ENCODE assay signal across 8 mouse cellular contexts in genomic region chr3:90052351-90053241, GRCm38 (mm10). TPM values are rescaled to one million over a fixed set of nuclear protein-coding genes. Genes with fewer than 3 reads are reported as not detected.
A peak's percentile ranks its signal among the peaks of the same experiment; 100 is the strongest.
DNase-seq lines count a peak whose midpoint lies in the region; ATAC-seq lines count a peak whose summit lies in the region.

Gene Ubap2l (minus strand): TSS chr3:90052628.

- ATAC-seq in megakaryocyte progenitor cell, adult 5-6 weeks (replicated peaks; ENCODE audit: poor library complexity) = peak; percentile 91

- DNase-seq in adipocyte (ENCODE audit: low spot score) = peak; percentile 100
- peak; percentile 97 for DNase-seq in embryo, embryonic 10 days (ENCODE audit: low spot score)
- DNase-seq in gastrocnemius, postnatal 10 days = peak; percentile 91
- DNase-seq in induced T-regulatory cell, adult 2 months (ENCODE audit: low read depth) = peak; percentile 99
- peak; percentile 87 to 94 for DNase-seq in left cerebral cortex, adult 9 months (ENCODE audit: low spot score in 2 of 2)
- peak; percentile 96 for DNase-seq in right cerebral cortex, postnatal 14 days
- peak; percentile 81 to 92 for DNase-seq in urinary bladder, postnatal 36 days (ENCODE audit: low spot score in 2 of 2)

RNA-seq across cellular contexts. Expression of gene Ubap2l, which starts in this region (rescaled TPM):
- 100 to 1,000 TPM; 119 to 141 TPM for total RNA-seq in gastrocnemius, postnatal 10 days (2021)
- 187 and 189 TPM in 2 replicates for total RNA-seq in megakaryocyte progenitor cell, adult 5-6 weeks (2015)
- 94.2 and 145 TPM in 2 replicates for total RNA-seq in megakaryocyte progenitor cell, adult 5-6 weeks (2017)

Comparison
In these comparisons a context has a peak if more than half of its experiments do, and no peak if none do; other contexts are left out.
1. Peak in every context shown above with its lines: DNase-seq and ATAC-seq.